Mouse (Mus musculus): ENCODE results near the gene Grasp. TPM values are rescaled to one million over a fixed set of nuclear protein-coding genes. Genes with fewer than 3 reads are reported as not detected.

Gene Grasp
- polyA plus RNA-seq, 1 experiment, result 5.3 TPM

DNA sequence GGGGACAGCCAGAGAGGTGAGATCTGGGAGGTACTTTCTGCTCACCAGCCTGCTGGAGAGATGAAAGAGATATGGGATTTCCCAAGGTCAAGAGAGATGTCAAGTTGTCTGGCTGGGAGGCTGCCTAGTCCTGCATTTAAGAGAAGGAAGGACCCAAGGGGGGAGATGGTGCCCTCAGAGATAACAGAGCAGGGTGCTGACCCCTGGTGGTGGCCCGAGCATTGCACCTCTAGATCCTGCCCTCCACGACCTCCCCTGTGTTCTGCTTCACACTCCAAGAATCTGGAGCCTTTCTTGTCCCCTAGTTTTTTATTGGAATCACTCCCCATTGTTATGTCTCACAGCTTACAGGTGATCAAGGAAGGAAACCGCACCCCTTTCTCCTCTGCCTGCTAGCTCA is 12.9 kb downstream of the Grasp start:
- peak in 1 of 2 experiments; percentile 61 for DNase-seq
- no peaks in the 10 kb centered on the region for H3K27me3 ChIP-seq (ENCODE audit: control insufficient read depth, insufficient read depth, low read length)
- no peak for TF ChIP-seq POLR2A (IDR thresholded peaks at IDR 0.05; ENCODE audit: borderline replicate concordance, insufficient read depth, low read length)
- TF ChIP-seq CTCF (IDR thresholded peaks at IDR 0.05; ENCODE audit: borderline replicate concordance, insufficient read depth, low read depth, low read length), result peak; percentile 80
- no peak overlapping the region for H3K27ac ChIP-seq (ENCODE audit: insufficient read depth, low read length)
- WGBS, result 21% methylated on average over 3 of the region's 3 CpGs
- peaks cover 17% of the 10 kb centered on the region for H3K4me1 ChIP-seq (ENCODE audit: control insufficient read depth, insufficient read depth, low read length)
- H3K4me3 ChIP-seq (replicated peaks; ENCODE audit: insufficient read depth, low read depth, low read length), result no peak overlapping the region

DNA sequence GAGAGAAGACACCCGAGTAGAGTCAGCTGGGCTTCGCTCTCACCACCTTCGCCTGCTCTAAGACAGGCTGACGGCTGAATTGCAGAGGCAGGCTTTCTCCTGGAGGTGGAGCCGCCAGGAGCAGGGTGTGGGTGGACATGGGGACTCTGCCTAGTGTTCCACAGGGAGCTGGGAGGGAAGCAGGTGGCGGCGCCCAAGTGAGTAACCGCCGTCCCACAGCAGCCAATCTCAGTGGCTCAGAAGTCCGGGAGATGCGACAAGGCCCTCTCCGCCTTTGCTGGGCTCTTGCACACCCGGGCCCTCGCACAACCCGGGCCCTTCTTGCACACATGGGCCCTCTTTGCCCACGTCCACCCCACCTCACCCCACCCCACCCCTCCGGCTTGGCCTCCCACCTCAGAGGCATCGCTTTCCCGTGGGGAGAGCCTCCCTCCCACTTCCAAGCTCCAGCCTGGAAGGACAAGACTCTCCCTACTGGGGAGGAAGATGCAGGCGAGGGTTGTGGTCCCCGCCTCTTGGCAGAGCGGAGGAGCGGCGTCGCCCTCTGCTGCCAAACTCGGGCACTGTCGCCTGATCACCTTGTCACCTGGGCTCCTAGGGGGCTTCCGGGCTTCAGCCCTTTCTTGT is 15.0 kb downstream of the Grasp start:
- no peak overlapping the region for H3K27ac ChIP-seq (ENCODE audit: insufficient read depth, low read length)
- peaks cover 12% of the 10 kb centered on the region for H3K4me1 ChIP-seq (ENCODE audit: control insufficient read depth, insufficient read depth, low read length)
- H3K4me3 ChIP-seq (replicated peaks; ENCODE audit: insufficient read depth, low read depth, low read length), result peak overlapping the region; percentile 15
- no peaks in the 10 kb centered on the region for H3K27me3 ChIP-seq (ENCODE audit: control insufficient read depth, insufficient read depth, low read length)
- 11% methylated on average over 28 of the region's 28 CpGs for WGBS
- DNase-seq, result peak; percentile 71 to 72
- no peak for TF ChIP-seq POLR2A (IDR thresholded peaks at IDR 0.05; ENCODE audit: borderline replicate concordance, insufficient read depth, low read length)
- TF ChIP-seq CTCF (IDR thresholded peaks at IDR 0.05; ENCODE audit: borderline replicate concordance, insufficient read depth, low read depth, low read length), result peak; percentile 66

DNA sequence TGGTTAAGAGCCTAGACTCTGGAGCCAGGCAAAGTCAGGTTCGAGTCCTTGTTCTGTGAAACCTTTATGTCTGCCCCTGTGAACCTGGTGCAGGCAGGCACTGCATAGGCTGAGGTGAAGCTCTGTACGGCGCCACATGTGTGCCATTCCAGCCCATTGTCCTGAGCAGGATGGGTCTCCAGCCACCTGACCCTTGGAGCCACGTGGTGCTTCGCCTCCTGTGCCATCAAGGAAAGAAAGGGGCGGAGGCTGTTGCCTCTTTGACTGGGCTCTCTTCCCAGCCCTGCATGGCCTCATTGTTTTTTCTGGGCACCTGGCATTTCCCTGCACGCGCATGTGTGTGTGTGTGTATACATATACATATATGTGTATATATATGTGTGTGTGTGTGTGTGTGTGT is 15.8 kb downstream of the Grasp start:
- no peak for TF ChIP-seq POLR2A (IDR thresholded peaks at IDR 0.05; ENCODE audit: borderline replicate concordance, insufficient read depth, low read length)
- TF ChIP-seq CTCF (IDR thresholded peaks at IDR 0.05; ENCODE audit: borderline replicate concordance, insufficient read depth, low read depth, low read length), result no peak
- WGBS, result 61% methylated on average over 8 of the region's 8 CpGs
- Histone ChIP-seq H3K27ac (ENCODE audit: insufficient read depth, low read length) (no peak overlapping the region), H3K4me1 (ENCODE audit: control insufficient read depth, insufficient read depth, low read length) (peaks cover 12% of the 10 kb centered on the region), H3K27me3 (ENCODE audit: control insufficient read depth, insufficient read depth, low read length) (no peaks in the 10 kb centered on the region), H3K4me3 (replicated peaks; ENCODE audit: insufficient read depth, low read depth, low read length) (no peak overlapping the region)
- DNase-seq, result no peak

GRCm38 (mm10) chr15:101240799-101241204 is 16.8 kb downstream of the Grasp start:
- H3K27ac ChIP-seq (ENCODE audit: insufficient read depth, low read length), result no peak overlapping the region
- peak overlapping the region; percentile 25 for H3K4me3 ChIP-seq (replicated peaks; ENCODE audit: insufficient read depth, low read depth, low read length)
- DNase-seq, result peak; percentile 85 to 92
- peaks cover 12% of the 10 kb centered on the region for H3K4me1 ChIP-seq (ENCODE audit: control insufficient read depth, insufficient read depth, low read length)
- peak; percentile 94 for TF ChIP-seq CTCF (IDR thresholded peaks at IDR 0.05; ENCODE audit: borderline replicate concordance, insufficient read depth, low read depth, low read length)
- no peak for TF ChIP-seq POLR2A (IDR thresholded peaks at IDR 0.05; ENCODE audit: borderline replicate concordance, insufficient read depth, low read length)
- no peaks in the 10 kb centered on the region for H3K27me3 ChIP-seq (ENCODE audit: control insufficient read depth, insufficient read depth, low read length)
- 1% methylated on average over 10 of the region's 10 CpGs for WGBS

- no peak for DNase-seq
- TF ChIP-seq CTCF (IDR thresholded peaks at IDR 0.05; ENCODE audit: borderline replicate concordance, insufficient read depth, low read depth, low read length) (no peak), POLR2A (IDR thresholded peaks at IDR 0.05; ENCODE audit: borderline replicate concordance, insufficient read depth, low read length) (no peak)
- H3K27me3 ChIP-seq (ENCODE audit: control insufficient read depth, insufficient read depth, low read length), result no peaks in the 10 kb centered on the region
These were observed 17.2 kb downstream of the Grasp start for GRCm38 (mm10) chr15:101241236-101241635.

GRCm38 (mm10) chr15:101241853-101242252 is 17.9 kb downstream of the Grasp start:
- WGBS, result 86% methylated on average over 9 of the region's 9 CpGs
- TF ChIP-seq POLR2A (IDR thresholded peaks at IDR 0.05; ENCODE audit: borderline replicate concordance, insufficient read depth, low read length) (no peak), CTCF (IDR thresholded peaks at IDR 0.05; ENCODE audit: borderline replicate concordance, insufficient read depth, low read depth, low read length) (no peak)
- Histone ChIP-seq H3K27me3 (ENCODE audit: control insufficient read depth, insufficient read depth, low read length) (no peaks in the 10 kb centered on the region), H3K27ac (ENCODE audit: insufficient read depth, low read length) (no peak overlapping the region), H3K4me3 (replicated peaks; ENCODE audit: insufficient read depth, low read depth, low read length) (no peak overlapping the region), H3K4me1 (ENCODE audit: control insufficient read depth, insufficient read depth, low read length) (peaks cover 13% of the 10 kb centered on the region)
- DNase-seq, result no peak

More at GRCm38 (mm10) chr15:101241236-101241635, 17.2 kb downstream of the Grasp start:
- Histone ChIP-seq H3K4me1 (ENCODE audit: control insufficient read depth, insufficient read depth, low read length) (peaks cover 12% of the 10 kb centered on the region), H3K27ac (ENCODE audit: insufficient read depth, low read length) (no peak overlapping the region), H3K4me3 (replicated peaks; ENCODE audit: insufficient read depth, low read depth, low read length) (no peak overlapping the region)
- WGBS, result 53% methylated on average over 9 of the region's 9 CpGs

DNA sequence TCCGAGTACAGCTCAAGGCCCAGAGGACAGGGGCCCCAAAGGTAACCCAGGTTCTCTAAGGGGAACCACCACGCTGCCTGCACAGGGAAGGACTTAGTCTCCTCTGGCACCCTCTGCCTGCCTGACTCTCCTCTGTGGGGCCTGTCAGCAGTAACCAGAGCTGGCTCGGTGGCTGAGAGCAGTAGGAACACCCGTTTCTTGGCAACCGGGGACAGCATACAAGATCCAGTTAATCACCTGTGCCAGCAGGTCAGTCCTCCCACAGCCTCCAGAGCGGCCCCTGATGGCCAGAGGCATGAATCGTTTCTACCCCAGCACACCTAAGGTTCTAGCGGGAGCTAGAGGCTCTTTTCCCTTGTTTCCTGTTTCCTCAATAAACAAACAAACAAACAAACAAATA is 18.7 kb downstream of the Grasp start:
- peak; percentile 84 to 94 for DNase-seq
- 7% methylated on average over 8 of the region's 8 CpGs for WGBS
- TF ChIP-seq CTCF (IDR thresholded peaks at IDR 0.05; ENCODE audit: borderline replicate concordance, insufficient read depth, low read depth, low read length), result peak; percentile 71
- TF ChIP-seq POLR2A (IDR thresholded peaks at IDR 0.05; ENCODE audit: borderline replicate concordance, insufficient read depth, low read length), result no peak
- H3K4me1 ChIP-seq (ENCODE audit: control insufficient read depth, insufficient read depth, low read length), result peaks cover 17% of the 10 kb centered on the region
- no peak overlapping the region for H3K4me3 ChIP-seq (replicated peaks; ENCODE audit: insufficient read depth, low read depth, low read length)
- no peak overlapping the region; the same call in 1 of the 2 replicates for H3K27ac ChIP-seq (ENCODE audit: insufficient read depth, low read length)
- H3K27me3 ChIP-seq (ENCODE audit: control insufficient read depth, insufficient read depth, low read length), result no peaks in the 10 kb centered on the region

DNA sequence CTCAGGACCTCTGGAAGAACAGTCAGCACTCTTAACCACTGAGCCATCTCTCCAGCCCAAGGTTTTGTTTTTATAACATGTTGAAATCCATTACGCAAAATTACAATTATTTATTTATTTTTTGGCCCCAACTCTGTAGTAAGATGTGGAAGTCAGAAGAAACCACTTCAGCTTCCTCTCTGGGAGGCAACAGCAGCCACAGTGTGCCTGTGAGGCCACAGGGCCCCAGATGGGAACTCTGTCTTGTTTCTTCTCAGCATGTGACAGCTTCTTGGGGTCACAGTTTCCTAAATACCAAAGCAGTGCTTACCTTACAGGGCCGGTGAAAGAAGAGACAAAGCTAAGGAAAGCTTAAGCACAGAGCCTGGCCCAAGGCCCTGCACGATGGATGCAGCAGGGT is 20.0 kb downstream of the Grasp start:
- Histone ChIP-seq H3K4me3 (replicated peaks; ENCODE audit: insufficient read depth, low read depth, low read length) (no peak overlapping the region), H3K27ac (ENCODE audit: insufficient read depth, low read length) (no peak overlapping the region), H3K4me1 (ENCODE audit: control insufficient read depth, insufficient read depth, low read length) (peaks cover 17% of the 10 kb centered on the region), H3K27me3 (ENCODE audit: control insufficient read depth, insufficient read depth, low read length) (no peaks in the 10 kb centered on the region)
- WGBS, result 71% methylated on average over 3 of the region's 3 CpGs
- DNase-seq, result no peak
- TF ChIP-seq POLR2A (IDR thresholded peaks at IDR 0.05; ENCODE audit: borderline replicate concordance, insufficient read depth, low read length), result no peak
- no peak for TF ChIP-seq CTCF (IDR thresholded peaks at IDR 0.05; ENCODE audit: borderline replicate concordance, insufficient read depth, low read depth, low read length)
